Mouse (Mus musculus) CH12.LX (cell line): Measurements from ENCODE around the gene Sirt5. TPM values are rescaled to one million over a fixed set of nuclear protein-coding genes. Genes with fewer than 3 reads are reported as not detected.

Source experiments
- DNase-seq: peaks from one replicate; pipeline ENCODE4 v3.0.0-alpha.2; 2013; ENCODE audit errors: extremely low read depth
- H3K27ac ChIP-seq: 2 replicates; pipeline ENCODE4 v1.5.1; 2012; ENCODE audit warnings: low read depth, mild to moderate bottlenecking, control low read depth, moderate library complexity; ENCODE audit not compliant: insufficient read depth
- H3K27me3 ChIP-seq: replicated peaks from 2 replicates; pipeline ENCODE3; 2012; ENCODE audit warnings: inconsistent platforms
- H3K36me3 ChIP-seq, 2 experiments: replicated peaks in 1 of 2; 2 replicates each; pipeline versions ENCODE3 to v1.6.1; 2012; ENCODE audit warnings: inconsistent platforms in 1 of 2, low read length in 1 of 2, mild to moderate bottlenecking in 1 of 2, mixed read lengths in 1 of 2, moderate library complexity in 1 of 2; ENCODE audit not compliant: control insufficient read depth in 1 of 2, insufficient read depth in 1 of 2
- H3K4me1 ChIP-seq, 2 experiments: 2 replicates each; pipeline ENCODE4 v1.6.1; 2012; ENCODE audit warnings: inconsistent platforms in 1 of 2, moderate library complexity in 1 of 2; ENCODE audit not compliant: insufficient read depth in 2 of 2, control insufficient read depth in 1 of 2
- H3K4me2 ChIP-seq: 2 replicates; pipeline ENCODE4 v1.6.1; 2012; ENCODE audit warnings: low read depth, mild to moderate bottlenecking, control low read depth; ENCODE audit not compliant: poor library complexity, insufficient read depth, severe bottlenecking
- H3K4me3 ChIP-seq, 3 experiments: fragments of 150-350 bp in 1 of 3; sonication (generic) in 1 of 3; replicated peaks in 1 of 3; 2 replicates each; pipeline versions ENCODE3 to v1.5.1; 2011 to 2012; ENCODE audit warnings: low read depth in 2 of 3, low read length in 2 of 3, mild to moderate bottlenecking in 2 of 3, moderate library complexity in 2 of 3, control low read depth in 1 of 3, improper control_type of control experiment in 1 of 3, inconsistent platforms in 1 of 3, mixed read lengths in 1 of 3; ENCODE audit not compliant: poor library complexity in 1 of 3
- H3K79me2 ChIP-seq: replicated peaks from 2 replicates; pipeline ENCODE4 v1.6.1; 2012; ENCODE audit warnings: mild to moderate bottlenecking, moderate library complexity; ENCODE audit not compliant: control insufficient read depth, poor library complexity, insufficient read depth, severe bottlenecking; ENCODE audit errors: extremely low read depth
- H3K9ac ChIP-seq: 2 replicates; pipeline ENCODE4 v1.6.1; 2012; ENCODE audit warnings: low read depth, mild to moderate bottlenecking, control low read depth, moderate library complexity; ENCODE audit not compliant: insufficient read depth
- H3K9me3 ChIP-seq: replicated peaks from 2 replicates; pipeline ENCODE3; 2012; ENCODE audit warnings: low read length, inconsistent platforms, mixed read lengths
- BHLHE40 ChIP-seq: IDR thresholded peaks from 2 replicates; pipeline ENCODE4 v1.6.1; 2011; ENCODE audit warnings: mild to moderate bottlenecking, low read depth, low read length, improper control_type of control experiment
- CHD1 ChIP-seq: IDR thresholded peaks from 2 replicates; pipeline ENCODE4 v1.6.1; 2012; ENCODE audit warnings: low read depth, low read length, improper control_type of control experiment, inconsistent platforms
- CHD2 ChIP-seq: IDR thresholded peaks from 2 replicates; pipeline ENCODE4 v1.6.1; 2011; ENCODE audit warnings: low read length, improper control_type of control experiment
- CTCF ChIP-seq, 2 experiments: IDR thresholded peaks in 1 of 2; conservative IDR thresholded peaks in 1 of 2; 2 replicates each; pipeline ENCODE4 v1.5.1; 2011 to 2012; ENCODE audit warnings: low read depth in 2 of 2, low read length in 2 of 2, improper control_type of control experiment in 1 of 2, inconsistent platforms in 1 of 2, mild to moderate bottlenecking in 1 of 2, moderate library complexity in 1 of 2
- E2F4 ChIP-seq: IDR thresholded peaks from 2 replicates; pipeline ENCODE4 v1.6.1; 2011; ENCODE audit warnings: low read depth, low read length, improper control_type of control experiment; ENCODE audit not compliant: insufficient replicate concordance
- EP300 ChIP-seq: IDR thresholded peaks from 2 replicates; pipeline ENCODE4 v1.6.1; 2011; ENCODE audit warnings: low read length, improper control_type of control experiment
- ETS1 ChIP-seq: conservative IDR thresholded peaks from 2 replicates; pipeline ENCODE4 v1.6.1; 2012; ENCODE audit warnings: low read depth, mild to moderate bottlenecking, inconsistent platforms, low read length, improper control_type of control experiment, moderate library complexity
- IRF4 ChIP-seq: IDR thresholded peaks from 2 replicates; pipeline ENCODE4 v1.6.1; 2014; ENCODE audit warnings: low read depth, mild to moderate bottlenecking, inconsistent platforms, low read length, improper control_type of control experiment
- KAT2A ChIP-seq: IDR thresholded peaks from 2 replicates; pipeline ENCODE4 v1.6.1; 2012; ENCODE audit warnings: low read length, improper control_type of control experiment, inconsistent platforms; ENCODE audit not compliant: insufficient replicate concordance
- MAFK ChIP-seq: IDR thresholded peaks from 2 replicates; pipeline ENCODE4 v1.6.1; 2011; ENCODE audit warnings: low read length, improper control_type of control experiment; ENCODE audit not compliant: insufficient replicate concordance
- MAX ChIP-seq: IDR thresholded peaks from 2 replicates; pipeline ENCODE4 v1.6.1; 2011; ENCODE audit warnings: low read length, improper control_type of control experiment
- MYC ChIP-seq: IDR thresholded peaks from 2 replicates; pipeline ENCODE4 v1.6.1; 2011; ENCODE audit warnings: low read depth, mild to moderate bottlenecking, improper control_type of control experiment, low read length
- POLR2A ChIP-seq: IDR thresholded peaks from 2 replicates; pipeline ENCODE4 v1.6.1; 2011; ENCODE audit warnings: low read depth, mild to moderate bottlenecking, improper control_type of control experiment, low read length
- RCOR1 ChIP-seq: conservative IDR thresholded peaks from 2 replicates; pipeline ENCODE4 v1.6.1; 2012; ENCODE audit warnings: low read depth, mild to moderate bottlenecking, inconsistent platforms, low read length, improper control_type of control experiment
- TBP ChIP-seq: conservative IDR thresholded peaks from 2 replicates; pipeline ENCODE4 v1.6.1; 2011; ENCODE audit warnings: low read depth, low read length, improper control_type of control experiment
- TCF12 ChIP-seq: IDR thresholded peaks from 2 replicates; pipeline ENCODE4 v1.6.1; 2014; ENCODE audit warnings: low read depth, mild to moderate bottlenecking, inconsistent platforms, low read length, improper control_type of control experiment
- USF2 ChIP-seq: conservative IDR thresholded peaks from 2 replicates; pipeline ENCODE4 v1.6.1; 2011; ENCODE audit warnings: low read depth, low read length, improper control_type of control experiment
- ZKSCAN1 ChIP-seq: IDR thresholded peaks from 2 replicates; pipeline ENCODE4 v1.6.1; 2012; ENCODE audit warnings: low read depth, inconsistent platforms, low read length, improper control_type of control experiment, borderline replicate concordance
- ZNF384 ChIP-seq: IDR thresholded peaks from 2 replicates; pipeline ENCODE4 v1.6.1; 2012; ENCODE audit warnings: low read depth, low read length, improper control_type of control experiment, inconsistent platforms
- dilution Hi-C: fragments of 300-500 bp; cut with MboI; formaldehyde crosslinking; loops from 2 replicates; pipeline ENCODE4 v1.14.3; 2020; ENCODE audit warnings: low sequenced_read_pairs; ENCODE audit not compliant: extremely low pct_unique_long_range_greater_than_20kb, extremely low pct_ligation_motif_present
- in situ Hi-C: fragments of 300-500 bp; cut with MboI; formaldehyde crosslinking; loops from 3 replicates; pipeline ENCODE4 v1.14.3; 2019; ENCODE audit warnings: low sequenced_read_pairs, low pct_ligation_motif_present, low pct_unique_long_range_greater_than_20kb, mixed read lengths
- polyA plus RNA-seq: library from polyadenylated mRNA; unstranded; fragments of >175 nt; gene quantifications from 2 replicates; pipeline ENCODE4 v1.2.1, GENCODE M21; 2012; ENCODE audit warnings: low read depth; ENCODE audit not compliant: insufficient read length
- total RNA-seq, 2 experiments: library from RNA; depleted of rRNA; stranded (reverse); fragments of 300-350 nt in 1 of 2; fragments of >200 nt in 1 of 2; gene quantifications; 2 replicates each; pipeline ENCODE4 v1.2.3; 2012 to 2014

Sirt5 gene
- total and polyA plus RNA-seq, 3 experiments, result 8.2 to 11.3 (median 9.3) TPM

DNA sequence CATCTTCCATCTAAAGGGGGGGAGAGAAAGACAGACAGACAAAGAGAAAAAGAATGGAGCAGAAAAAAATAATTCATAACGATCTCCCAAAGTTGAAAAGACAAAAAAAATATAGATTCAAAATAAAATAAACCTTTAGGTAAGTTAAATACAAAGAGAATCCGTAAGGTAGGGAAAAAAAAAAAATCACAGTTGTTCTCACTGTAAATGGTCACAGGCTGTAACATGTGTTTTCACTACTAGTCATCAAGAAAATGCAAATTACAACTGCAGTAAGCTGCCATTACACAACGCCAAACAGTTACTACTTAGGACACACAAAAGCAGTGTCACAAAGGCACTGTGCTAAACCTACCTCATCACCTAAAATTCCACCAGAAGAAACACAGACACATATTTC, 79.4 kb downstream of the Sirt5 start:
- H3K4me2 ChIP-seq, result no peak overlapping the region
- no peaks in the 10 kb centered on the region for H3K9me3 ChIP-seq
- in situ Hi-C loops (no loop called here), dilution Hi-C loops (no loop called here)
- H3K4me3 ChIP-seq, result no peak overlapping the region
- no peak for DNase-seq
- peak; percentile 87 for TF ChIP-seq ZNF384
- peak; percentile 61; the same call in 1 of the 2 replicates for TF ChIP-seq BHLHE40
- peak; percentile 41; the same call in 1 of the 2 replicates for TF ChIP-seq IRF4
- no peak for TF ChIP-seq ZKSCAN1
- no peak for TF ChIP-seq KAT2A
- no peak for TF ChIP-seq POLR2A
- no peak for TF ChIP-seq CHD1
- no peak for TF ChIP-seq CTCF (conservative IDR thresholded peaks at IDR 0.05 in 1 of 2, IDR thresholded peaks at IDR 0.05 in 1 of 2; ENCODE audit: low read depth in 2 of 2, low read length in 2 of 2)
- peak; percentile 54; the same call in 1 of the 2 replicates for TF ChIP-seq ETS1
- TF ChIP-seq MAFK, result no peak
- no peak for TF ChIP-seq MAX
- no peak for TF ChIP-seq TBP
- TF ChIP-seq EP300, result 0 out of 2 replicates have a peak, but pooled peaks have one; percentile 47
- no peak for TF ChIP-seq TCF12
- TF ChIP-seq CHD2, result no peak
- TF ChIP-seq RCOR1, result no peak
- no peak for TF ChIP-seq MYC
- no peak for TF ChIP-seq E2F4
- no peak for TF ChIP-seq USF2
- H3K36me3 ChIP-seq, result no peaks in the 10 kb centered on the region
- peaks cover 27% of the 10 kb centered on the region for H3K79me2 ChIP-seq
- no peak overlapping the region for H3K9ac ChIP-seq
- no peak overlapping the region for H3K27ac ChIP-seq
- no peaks in the 10 kb centered on the region for H3K27me3 ChIP-seq
- H3K4me1 ChIP-seq, result peaks cover 21 to 83% of the 10 kb centered on the region in 2 experiments

Other genes starting within 250 kb of the Sirt5 start
- 19.5 and 20.3 TPM in 2 replicates for gene Tbc1d7, start 194.0 kb upstream of the Sirt5 start, total RNA-seq (2012; rRNA removed)
- gene Tbc1d7, start 194.0 kb upstream of the Sirt5 start, total RNA-seq (2014; rRNA removed), result 20.2 and 23.4 TPM in 2 replicates
- 32.9 and 37.3 TPM in 2 replicates for gene Tbc1d7, start 194.0 kb upstream of the Sirt5 start, polyA plus RNA-seq
- gene Gfod1, start 61.3 kb upstream of the Sirt5 start, total RNA-seq (2012; rRNA removed), result 0.30 and 0.46 TPM in 2 replicates
- gene Gfod1, start 61.3 kb upstream of the Sirt5 start, total RNA-seq (2014; rRNA removed), result 0.12 and 0.70 TPM in 2 replicates
- gene Gfod1, start 61.3 kb upstream of the Sirt5 start, polyA plus RNA-seq, result 0.36 and 0.49 TPM in 2 replicates
- gene Nol7, start 32.9 kb downstream of the Sirt5 start, total RNA-seq (2012; rRNA removed), result 165 and 167 TPM in 2 replicates
- 260 and 278 TPM in 2 replicates for gene Nol7, start 32.9 kb downstream of the Sirt5 start, total RNA-seq (2014; rRNA removed)
- 317 and 329 TPM in 2 replicates for gene Nol7, start 32.9 kb downstream of the Sirt5 start, polyA plus RNA-seq
- 22.0 and 23.3 TPM in 2 replicates for gene Ranbp9, start 115.8 kb downstream of the Sirt5 start, total RNA-seq (2012; rRNA removed)
- 27.4 and 31.8 TPM in 2 replicates for gene Ranbp9, start 115.8 kb downstream of the Sirt5 start, total RNA-seq (2014; rRNA removed)
- gene Ranbp9, start 115.8 kb downstream of the Sirt5 start, polyA plus RNA-seq, result 33.3 and 37.6 TPM in 2 replicates
- 4.7 and 5.7 TPM in 2 replicates for gene Mcur1, start 194.7 kb downstream of the Sirt5 start, total RNA-seq (2012; rRNA removed)
- gene Mcur1, start 194.7 kb downstream of the Sirt5 start, total RNA-seq (2014; rRNA removed), result 6.3 TPM in 2 replicates
- gene Mcur1, start 194.7 kb downstream of the Sirt5 start, polyA plus RNA-seq, result 10.8 and 12.5 TPM in 2 replicates